Mouse (Mus musculus) embryo, embryonic 10 days (tissue): ENCODE measurements at regions not wholly inside any gene's neighbourhood (a gene's known extent, or its start where the extent isn't known, plus 50 kb on each side); places are given as distances from the start of the nearest gene placed in this dataset.

Experiments used
- DNase-seq: peaks from one replicate; pipeline ENCODE4 v3.0.0-alpha.2; 2015; ENCODE audit warnings: low spot score

DNA sequence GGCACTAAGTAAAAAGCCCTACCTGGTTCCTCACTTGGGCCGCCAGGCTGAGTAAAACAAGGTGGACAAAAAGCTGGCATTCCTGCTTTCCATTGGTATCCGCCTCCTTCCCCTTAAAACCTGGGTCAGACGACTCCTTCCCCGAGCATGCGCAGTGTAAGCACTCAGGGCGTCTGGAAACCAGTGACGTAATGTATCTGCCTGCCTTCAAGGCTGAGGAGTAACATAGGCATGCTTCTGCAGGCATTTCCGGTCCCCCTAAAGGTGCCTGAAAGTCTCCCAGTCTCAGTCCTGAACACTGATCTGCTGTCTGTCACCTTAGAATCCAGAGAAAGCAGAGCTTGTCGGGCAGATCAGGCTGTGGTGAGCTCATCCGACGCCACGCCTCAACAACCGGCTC is 140.7 kb downstream of the Cd24a start:
- peak; percentile 72 for DNase-seq

DNA sequence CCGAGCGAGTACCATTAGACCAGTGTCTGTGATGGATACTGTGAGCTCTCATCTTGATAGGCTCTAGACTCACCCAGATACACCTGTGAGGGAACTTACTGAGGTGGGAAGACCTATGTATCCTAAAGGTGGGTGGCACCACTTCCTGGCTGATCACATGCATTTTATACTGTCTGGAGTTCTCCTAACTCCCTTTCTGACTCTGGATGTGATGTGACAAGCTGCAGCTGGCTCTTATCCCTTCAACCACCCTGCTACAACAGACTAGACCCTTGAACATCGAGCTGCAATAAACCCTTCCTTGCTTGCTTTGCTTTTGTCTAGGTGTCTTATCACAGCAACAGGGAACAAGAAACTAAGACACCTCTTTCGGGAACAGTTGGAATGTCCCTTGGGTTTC is 143.3 kb downstream of the Cd24a start:
- DNase-seq: no peak

DNA sequence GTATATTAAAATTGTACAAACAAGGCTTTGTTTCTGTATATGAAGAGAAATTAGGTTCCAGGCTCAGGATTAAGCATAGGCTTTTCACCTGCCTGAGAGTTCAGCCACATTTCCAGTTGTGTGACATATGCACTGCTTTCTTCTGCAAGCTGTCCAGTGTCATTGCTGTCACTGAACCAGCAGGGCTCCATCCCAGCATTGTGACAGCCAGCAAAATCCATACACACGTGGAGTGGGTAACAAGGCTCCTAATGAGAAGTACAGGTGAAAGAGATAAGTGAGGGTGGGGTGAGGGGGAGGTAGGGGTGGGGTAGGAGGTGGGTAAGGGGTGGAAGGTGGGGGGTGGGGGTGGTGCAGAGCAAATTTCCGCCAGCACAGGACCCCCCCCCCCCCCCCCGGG is 144.1 kb downstream of the Cd24a start:
- peak; percentile 22 for DNase-seq

GRCm38 (mm10) chr10:43722711-43723614 is 144.9 kb downstream of the Cd24a start:
- DNase-seq: peak; percentile 66

- no peak for DNase-seq
Observed at GRCm38 (mm10) chr10:43723615-43723937, 145.5 kb downstream of the Cd24a start.

DNA sequence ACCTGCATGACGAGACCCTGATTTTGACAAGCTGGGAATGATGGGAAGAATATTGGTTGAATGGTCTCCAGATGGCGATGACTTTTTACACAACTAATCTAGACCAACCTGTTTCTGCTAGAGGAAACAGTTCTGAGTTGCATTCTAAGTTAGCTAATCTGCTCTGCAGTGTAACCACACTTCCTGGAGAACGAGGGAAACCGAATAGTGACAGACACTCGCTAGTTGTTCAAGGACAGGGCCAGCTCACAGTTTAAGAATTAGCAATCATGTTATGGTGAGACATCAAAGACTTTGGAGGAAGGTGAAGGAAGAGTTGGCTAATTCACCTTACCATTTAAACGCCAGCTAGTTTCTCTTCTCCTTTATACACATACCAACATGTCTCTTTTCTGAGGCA is 149.7 kb downstream of the Cd24a start:
- no peak for DNase-seq

DNA sequence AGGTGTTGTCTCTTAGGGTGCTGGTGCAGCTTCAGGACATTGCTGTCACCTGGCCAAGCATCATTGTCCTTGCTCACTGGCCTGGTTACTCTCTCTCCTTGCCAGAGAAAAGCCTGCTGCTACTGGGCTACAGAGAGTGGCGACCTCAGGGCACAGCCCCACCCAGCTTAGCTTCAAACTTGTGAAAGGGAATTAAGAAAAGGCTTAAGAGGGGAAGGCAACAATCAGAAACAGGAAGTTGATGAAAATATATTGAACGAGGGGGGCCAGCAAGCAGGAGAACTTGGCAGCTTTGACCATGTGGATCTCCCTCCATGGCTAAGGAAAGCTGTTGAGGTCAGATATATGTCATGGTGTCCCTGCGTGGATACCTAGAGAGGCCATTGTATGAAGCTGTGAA is 151.1 kb downstream of the Cd24a start:
- no peak for DNase-seq

GRCm38 (mm10) chr10:43733618-43734415 is 155.7 kb downstream of the Cd24a start:
- no peak for DNase-seq

GRCm38 (mm10) chr10:43739181-43739580 is 161.1 kb downstream of the Cd24a start:
- no peak for DNase-seq

GRCm38 (mm10) chr10:43739718-43740117 is 161.6 kb downstream of the Cd24a start:
- DNase-seq: peak; percentile 42

DNA sequence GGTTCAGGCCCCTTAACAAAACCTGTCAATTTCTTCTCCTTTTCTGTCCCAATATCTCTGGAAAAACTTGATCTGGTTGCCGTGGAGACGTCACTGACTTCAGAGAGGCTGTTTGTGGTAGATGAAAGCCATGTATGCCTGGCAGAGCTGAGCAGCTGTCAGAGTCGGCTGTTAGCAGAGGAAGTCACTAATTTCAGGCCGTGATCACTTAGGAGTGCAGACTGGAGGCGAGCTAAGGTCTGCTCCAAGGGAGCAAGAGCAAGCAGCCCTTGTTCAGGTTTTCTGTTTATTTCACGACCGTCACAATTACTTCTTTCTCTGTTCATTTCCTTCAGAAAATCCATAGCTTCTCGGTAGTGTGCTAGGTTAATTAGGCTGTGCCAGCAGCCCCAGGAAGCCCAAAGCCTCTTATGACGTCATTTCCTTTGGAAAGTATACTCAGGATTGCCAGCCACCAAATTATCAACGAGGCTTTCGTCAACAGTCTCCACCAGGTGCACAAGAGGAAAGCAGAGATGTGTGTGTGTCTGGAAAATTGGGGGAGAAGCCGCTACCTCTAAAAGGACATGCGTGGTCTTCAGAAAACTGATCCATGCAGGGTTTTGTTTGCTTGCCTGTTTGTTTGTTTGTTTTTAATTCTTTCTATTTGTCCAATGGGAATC is 161.2 kb downstream of the Qrsl1 start:
- DNase-seq: peak; percentile 65

- peak; percentile 37 for DNase-seq
Observed at GRCm38 (mm10) chr10:43741361-43742084, 160.0 kb downstream of the Qrsl1 start.

DNA sequence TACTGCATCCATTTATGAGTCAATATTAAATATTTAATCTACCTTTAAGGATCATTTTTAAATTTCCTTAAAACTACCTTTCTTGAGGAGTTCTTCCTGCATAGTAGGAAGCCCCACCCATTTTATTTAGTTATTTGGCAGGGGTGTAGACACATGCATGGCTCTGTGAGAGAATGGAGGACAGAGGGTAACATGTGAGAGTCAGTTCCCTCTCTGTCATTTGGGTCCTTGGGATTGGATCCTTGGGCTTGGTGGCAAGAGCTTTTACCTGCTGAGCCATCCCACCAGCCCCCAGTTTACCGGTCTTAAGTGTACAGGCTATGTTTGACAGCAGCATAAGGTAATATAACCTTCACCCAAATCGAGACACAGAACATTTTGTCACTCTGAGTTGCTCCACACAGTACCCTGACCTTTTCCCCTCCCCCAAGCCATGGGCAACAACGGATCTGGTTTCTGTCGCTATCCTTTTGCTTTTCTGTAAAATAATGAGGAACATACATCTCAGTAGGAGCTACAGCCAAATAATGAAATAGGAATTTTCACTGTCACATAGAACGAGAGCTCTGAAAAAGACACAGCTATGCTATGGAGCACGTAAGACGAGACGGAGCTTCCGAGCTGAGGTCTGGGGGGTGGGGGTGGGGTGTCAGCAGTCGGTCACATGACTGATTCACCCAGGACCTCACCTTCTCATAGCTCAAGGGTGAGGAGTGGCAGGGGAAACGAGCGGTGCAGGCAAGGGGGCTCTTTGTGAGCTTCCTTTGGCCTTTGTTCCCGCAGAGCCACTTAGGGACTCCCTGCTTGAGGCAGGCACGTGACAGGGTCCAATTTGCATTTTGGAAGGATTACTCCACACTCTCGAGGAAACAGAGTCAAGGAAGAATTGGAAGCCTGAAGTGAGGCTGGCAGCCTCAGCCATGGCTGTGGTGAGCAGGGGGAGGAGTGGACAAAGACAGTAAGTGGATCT is 159.2 kb downstream of the Qrsl1 start:
- peak; percentile 67 for DNase-seq

DNA sequence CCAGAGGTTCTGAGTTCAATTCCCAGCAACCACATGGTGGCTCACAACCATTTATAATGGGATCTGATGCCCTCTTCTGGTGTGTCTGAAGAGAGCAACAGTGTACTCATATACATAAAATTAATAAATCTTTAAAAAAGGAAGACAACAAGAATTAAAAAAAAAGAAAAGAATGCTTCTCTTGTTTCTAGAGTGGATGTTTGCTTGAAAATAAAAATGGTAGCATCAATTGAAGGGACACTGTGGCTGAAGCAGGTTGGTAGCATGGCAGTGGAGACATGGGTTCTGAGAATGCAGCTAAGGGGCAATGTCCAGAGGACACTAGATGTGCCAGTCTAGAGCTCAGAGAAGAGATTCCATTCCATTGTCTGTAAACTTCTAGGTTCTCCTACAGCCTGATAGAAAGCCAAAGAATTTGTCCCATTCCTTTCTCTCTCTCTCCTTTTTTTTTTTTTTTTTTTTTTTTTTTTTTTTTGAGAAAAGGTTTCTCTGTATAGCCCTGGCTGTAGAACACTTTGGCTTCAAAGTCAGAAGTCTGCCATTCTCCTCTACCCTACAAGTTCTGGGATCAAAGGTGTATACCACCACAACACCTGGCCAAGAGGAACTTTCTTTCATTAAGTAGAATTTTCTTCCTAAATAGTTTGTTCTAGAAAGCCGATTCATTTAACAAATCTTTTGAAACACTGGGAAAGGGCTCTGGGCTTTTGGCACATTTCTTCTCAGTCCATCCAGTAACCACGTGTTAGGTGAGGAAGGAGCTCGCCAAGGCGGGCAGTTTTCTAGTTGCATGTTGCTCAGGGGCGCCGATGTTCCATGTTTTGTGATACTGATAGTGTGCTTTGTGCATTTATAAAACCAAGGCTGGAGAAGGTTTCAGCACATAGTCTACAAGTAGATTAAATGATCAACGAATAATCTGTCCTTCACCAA is 158.1 kb downstream of the Qrsl1 start:
- no peak for DNase-seq

DNA sequence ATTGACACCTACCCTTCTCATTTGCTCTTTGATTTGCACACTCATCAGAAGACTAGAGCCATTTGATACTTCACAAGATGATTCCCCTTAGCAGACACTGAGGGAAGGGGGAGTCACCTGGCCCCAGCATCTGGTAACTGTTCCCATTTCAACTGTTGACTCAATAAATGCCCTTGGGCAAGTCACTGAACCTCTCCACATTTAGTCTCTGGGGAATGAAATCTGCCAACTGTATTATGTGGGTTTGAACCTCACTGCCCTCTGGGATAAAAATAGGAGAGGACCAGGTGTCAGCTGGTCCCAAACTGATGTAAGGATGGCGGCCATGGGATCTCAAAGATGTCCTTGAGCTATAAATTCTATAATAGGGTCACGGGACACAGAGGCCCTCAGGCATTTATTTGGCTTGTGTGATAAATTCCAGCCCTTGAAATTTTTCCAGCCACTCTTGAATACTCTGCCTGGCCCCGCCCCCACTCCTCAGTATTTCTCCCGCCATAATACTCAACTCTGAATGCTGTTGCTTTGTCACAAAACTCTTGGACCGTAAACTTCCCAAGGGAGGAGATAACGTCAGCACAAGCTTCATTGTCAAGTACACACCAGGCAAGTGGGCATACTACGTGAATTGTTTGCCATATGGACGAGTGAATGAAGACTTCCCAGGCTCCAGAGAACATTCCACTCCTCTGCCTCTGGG is 155.5 kb downstream of the Qrsl1 start:
- no peak for DNase-seq

DNA sequence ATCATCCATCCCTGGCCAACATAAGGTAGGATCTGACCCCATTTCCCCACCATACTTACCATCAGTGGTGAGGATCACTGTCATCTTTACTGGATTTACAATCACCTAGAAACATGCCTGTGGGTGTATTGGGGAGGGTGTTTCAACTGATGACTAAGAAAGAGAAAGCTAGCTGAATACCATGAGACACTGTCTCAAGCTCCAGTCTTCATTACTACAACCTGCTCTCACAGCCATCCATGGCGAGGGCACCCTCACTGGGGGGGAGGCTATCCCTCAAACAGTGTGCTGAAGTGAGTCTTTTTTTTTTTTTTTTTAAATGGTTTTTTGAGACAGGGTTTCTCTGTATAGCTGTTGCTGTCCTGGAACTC is 154.9 kb downstream of the Qrsl1 start:
- no peak for DNase-seq

DNA sequence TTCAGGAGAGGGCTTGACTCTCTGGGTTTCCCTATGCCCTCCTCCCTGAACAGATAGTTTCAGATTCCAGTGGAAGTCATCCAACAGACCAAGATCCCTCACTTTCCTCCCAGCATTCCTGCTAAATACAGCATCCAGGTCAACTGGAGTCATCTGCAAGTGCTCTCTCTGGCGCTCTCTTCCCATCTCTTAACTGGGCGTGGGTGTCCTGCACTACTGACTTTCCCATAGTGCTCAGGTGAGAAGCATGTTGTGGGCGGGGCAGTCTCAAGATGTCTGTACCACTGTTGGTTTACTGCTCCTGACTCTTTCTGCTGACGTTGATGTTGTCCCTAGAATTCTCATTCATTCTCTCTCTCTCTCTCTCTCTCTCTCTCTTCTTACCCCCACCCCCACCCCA is 154.0 kb downstream of the Qrsl1 start:
- no peak for DNase-seq

DNA sequence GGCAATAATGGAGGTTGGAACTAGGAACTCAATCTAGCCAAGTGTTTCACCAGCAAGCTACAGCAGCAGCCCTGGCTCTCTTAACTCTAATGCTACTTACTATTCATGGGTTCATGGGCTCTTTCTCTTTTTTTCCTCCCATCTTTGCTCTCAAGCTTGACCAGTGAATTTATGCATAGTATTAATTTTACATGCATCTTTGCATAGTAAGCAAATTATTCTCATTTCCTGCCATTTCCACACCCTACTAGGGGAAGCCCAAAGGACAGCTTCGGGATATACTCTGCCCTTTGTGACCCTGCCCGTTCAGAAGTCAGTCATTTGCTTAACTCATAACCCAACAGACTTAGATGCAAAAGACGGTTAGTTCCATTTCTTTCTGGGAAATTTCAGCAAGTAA is 153.2 kb downstream of the Qrsl1 start:
- no peak for DNase-seq

- no peak for DNase-seq
Observed at GRCm38 (mm10) chr10:43749496-43750110, 151.9 kb downstream of the Qrsl1 start.
